Mouse (Mus musculus) thymus, adult 2 months (tissue): Measurements from ENCODE around the gene Synpo2. TPM values are rescaled to one million over a fixed set of nuclear protein-coding genes. Genes with fewer than 3 reads are reported as not detected.

ENCODE experiments used
- DNase-seq: peaks from one replicate; pipeline ENCODE4 v3.0.0; 2021
- H3K27ac ChIP-seq: fragments of 200-500 bp; 2 replicates; pipeline ENCODE4 v1.5.1; 2012; ENCODE audit warnings: low read length, control low read depth; ENCODE audit not compliant: control insufficient read depth, insufficient read depth
- H3K27me3 ChIP-seq: fragments of 200-500 bp; 2 replicates; pipeline ENCODE4 v1.6.1; 2012; ENCODE audit warnings: mild to moderate bottlenecking, low read length, moderate library complexity, mixed read lengths; ENCODE audit not compliant: control insufficient read depth, insufficient read depth
- H3K36me3 ChIP-seq: fragments of 200-500 bp; 2 replicates; pipeline ENCODE4 v1.6.1; 2012; ENCODE audit warnings: mild to moderate bottlenecking, low read length, moderate library complexity; ENCODE audit not compliant: control insufficient read depth, insufficient read depth
- H3K4me1 ChIP-seq: fragments of 200-500 bp; replicated peaks from 2 replicates; pipeline ENCODE4 v1.6.1; 2012; ENCODE audit warnings: low read length; ENCODE audit not compliant: control insufficient read depth, insufficient read depth
- H3K4me3 ChIP-seq: fragments of 200-500 bp; 2 replicates; pipeline ENCODE4 v1.5.1; 2012; ENCODE audit warnings: mild to moderate bottlenecking, low read length, control low read depth, moderate library complexity; ENCODE audit not compliant: control insufficient read depth, insufficient read depth
- CTCF ChIP-seq: fragments of 200-500 bp; IDR thresholded peaks from 2 replicates; pipeline ENCODE4 v1.5.1; 2012; ENCODE audit warnings: mild to moderate bottlenecking, control low read depth, low read length, moderate library complexity, borderline replicate concordance; ENCODE audit not compliant: control insufficient read depth, poor library complexity, insufficient read depth; ENCODE audit errors: extremely low read depth
- POLR2A ChIP-seq: fragments of 200-500 bp; IDR thresholded peaks from 2 replicates; pipeline ENCODE4 v1.6.1; 2012; ENCODE audit warnings: mild to moderate bottlenecking, low read length, control low read depth, moderate library complexity; ENCODE audit not compliant: control insufficient read depth, poor library complexity, insufficient read depth; ENCODE audit errors: extremely low read depth
- WGBS: fragments of 180-500 bp; shearing (Covaris S2); methylation state at CpG from one replicate; pipeline ENCODE4 v1.1.7; 2018; 5-methylcytosine and 5-hydroxymethylcytosine counted together
- polyA plus RNA-seq: library from polyadenylated mRNA; depleted of rRNA; stranded (reverse); fragments of >200 nt; gene quantifications from 2 replicates; pipeline ENCODE4 v1.2.3, GENCODE M21; 2012

Synpo2 gene
- polyA plus RNA-seq, 1 experiment: 8.7 TPM

- H3K27me3 ChIP-seq: no peaks in the 10 kb centered on the region
- no peak for DNase-seq
- H3K27ac ChIP-seq: no peak overlapping the region
- WGBS: 77% methylated on average over 10 of the region's 10 CpGs
- peaks cover 2% of the 10 kb centered on the region; the same call in 1 of the 2 replicates for H3K4me1 ChIP-seq
- no peak for TF ChIP-seq CTCF
- TF ChIP-seq POLR2A: no peak
- H3K36me3 ChIP-seq: no peaks in the 10 kb centered on the region
- H3K4me3 ChIP-seq: no peak overlapping the region
Observed at GRCm38 (mm10) chr3:123111071-123111711, 124.8 kb downstream of the Synpo2 start.

DNA sequence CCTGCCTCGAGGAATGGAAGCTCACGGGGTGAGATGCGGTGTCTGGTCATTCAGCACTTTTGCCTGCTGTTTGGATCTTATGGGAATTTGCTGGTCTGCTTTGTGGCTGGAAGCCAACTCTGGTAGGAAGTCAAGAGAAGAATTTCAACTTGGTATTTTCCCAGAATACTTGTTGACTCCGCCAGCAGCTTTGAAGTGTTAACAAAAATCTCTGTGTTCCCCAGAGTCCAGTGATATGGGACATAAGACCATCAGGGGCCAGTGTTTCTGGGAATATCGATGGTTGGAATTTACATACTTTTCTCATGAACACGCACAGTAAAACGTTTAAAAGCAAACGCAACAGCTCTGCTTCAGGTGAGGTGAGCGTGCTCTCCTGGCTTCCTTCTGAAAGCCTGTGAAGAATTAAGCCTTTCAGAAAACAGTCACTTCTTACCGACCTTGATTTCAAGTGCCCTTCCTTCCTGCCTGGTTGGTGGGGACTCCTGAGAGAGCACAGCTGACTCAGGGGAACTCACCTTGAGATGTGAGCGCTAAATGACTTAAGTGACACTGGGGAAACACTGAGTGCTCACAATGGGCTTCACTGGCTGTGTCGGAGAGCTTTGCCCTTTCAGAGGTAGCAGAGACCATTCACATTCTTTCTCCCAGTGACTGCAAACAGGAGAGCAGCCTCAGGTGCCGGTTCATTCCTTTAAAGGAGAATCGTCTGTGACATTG, 128.0 kb downstream of the Synpo2 start:
- Histone ChIP-seq H3K4me1 (no peaks in the 10 kb centered on the region), H3K36me3 (no peaks in the 10 kb centered on the region), H3K4me3 (no peak overlapping the region), H3K27me3 (no peaks in the 10 kb centered on the region), H3K27ac (no peak overlapping the region)
- no peak for DNase-seq
- TF ChIP-seq CTCF: no peak
- no peak for TF ChIP-seq POLR2A
- 69% methylated on average over 14 of the region's 14 CpGs for WGBS

GRCm38 (mm10) chr3:123104325-123104724, 131.6 kb downstream of the Synpo2 start:
- H3K36me3 ChIP-seq: no peaks in the 10 kb centered on the region
- WGBS: 89% methylated on average over 6 of the region's 6 CpGs
- no peaks in the 10 kb centered on the region for H3K4me1 ChIP-seq
- DNase-seq: no peak
- H3K27ac ChIP-seq: no peak overlapping the region
- no peaks in the 10 kb centered on the region for H3K27me3 ChIP-seq
- no peak overlapping the region for H3K4me3 ChIP-seq
- TF ChIP-seq POLR2A (no peak), CTCF (no peak)

GRCm38 (mm10) chr3:123103151-123103860, 132.6 kb downstream of the Synpo2 start:
- Histone ChIP-seq H3K27ac (no peak overlapping the region), H3K4me3 (no peak overlapping the region), H3K4me1 (no peaks in the 10 kb centered on the region), H3K27me3 (no peaks in the 10 kb centered on the region), H3K36me3 (no peaks in the 10 kb centered on the region)
- peak; percentile 45 for DNase-seq
- TF ChIP-seq CTCF (peak; percentile 79; the same call in 1 of the 2 replicates), POLR2A (no peak)
- WGBS: 32% methylated on average over 13 of the region's 13 CpGs

GRCm38 (mm10) chr3:123101761-123102160, 134.2 kb downstream of the Synpo2 start:
- 100% methylated on average over 2 of the region's 2 CpGs for WGBS
- H3K27me3 ChIP-seq: no peaks in the 10 kb centered on the region
- no peak overlapping the region for H3K4me3 ChIP-seq
- H3K4me1 ChIP-seq: no peaks in the 10 kb centered on the region
- no peak for DNase-seq
- TF ChIP-seq CTCF (no peak), POLR2A (no peak)
- no peak overlapping the region for H3K27ac ChIP-seq
- H3K36me3 ChIP-seq: no peaks in the 10 kb centered on the region

DNA sequence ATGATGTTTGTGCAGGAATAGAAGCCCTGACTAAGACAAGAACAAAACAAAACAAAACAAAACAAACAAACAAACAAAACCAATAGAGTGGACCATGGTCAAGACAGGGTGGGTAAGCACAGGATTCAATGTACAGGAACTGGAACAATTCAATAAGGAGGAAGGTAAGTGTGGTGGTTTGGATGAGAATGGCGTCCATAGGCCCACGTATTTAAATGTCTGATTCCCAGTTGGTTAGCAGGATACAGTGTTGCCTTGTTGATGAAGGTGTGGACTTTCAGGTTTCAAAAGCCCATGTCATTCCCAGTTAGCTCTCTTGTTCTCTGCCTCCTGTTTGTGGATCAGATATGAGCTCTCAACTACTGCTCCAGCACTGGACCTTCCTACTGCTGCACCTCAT, 140.8 kb downstream of the Synpo2 start:
- WGBS: 97% methylated on average over 2 of the region's 2 CpGs
- Histone ChIP-seq H3K4me3 (no peak overlapping the region), H3K27me3 (no peaks in the 10 kb centered on the region), H3K27ac (no peak overlapping the region), H3K36me3 (no peaks in the 10 kb centered on the region), H3K4me1 (peaks cover 7% of the 10 kb centered on the region)
- no peak for DNase-seq
- TF ChIP-seq POLR2A (no peak), CTCF (no peak)
